Mouse (Mus musculus): ENCODE results near the gene Kcnj4.

DNA sequence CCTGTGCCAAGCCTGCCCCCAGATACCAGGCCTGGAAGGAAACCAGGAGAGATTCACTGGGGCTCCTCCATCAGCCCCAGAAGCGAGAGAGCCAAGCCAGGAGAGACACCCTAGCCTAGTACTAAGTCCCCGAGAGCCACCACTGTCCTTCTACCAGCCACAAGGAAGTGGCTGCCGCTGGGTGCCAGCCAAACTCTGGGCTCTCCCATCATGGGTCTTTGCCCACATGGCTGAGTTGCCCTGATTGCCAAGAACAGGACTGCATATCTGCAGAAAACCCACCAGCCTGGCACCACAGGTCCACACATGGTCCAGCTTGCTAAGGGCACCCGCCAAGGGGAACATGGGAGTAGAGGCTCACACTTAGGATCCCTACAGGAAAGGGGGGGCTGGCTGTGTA lies 64.8 kb downstream of the Kcnj4 start:
- TF ChIP-seq POLR2A (IDR thresholded peaks at IDR 0.05; ENCODE audit: extremely low read depth, insufficient read depth, low read length) (no peak), CTCF (IDR thresholded peaks at IDR 0.05; ENCODE audit: extremely low read depth, insufficient read depth, low read length) (no peak)
